Comparison of ENCODE assay signal across 10 mouse cellular contexts in genomic region chr11:70540928-70541327, GRCm38 (mm10). TPM values are rescaled to one million over a fixed set of nuclear protein-coding genes. Genes with fewer than 3 reads are reported as not detected.
DNase-seq lines count a peak whose midpoint lies in the region; ATAC-seq and TF ChIP-seq lines count a peak whose summit lies in the region.
"Had no signal": no experiment of that assay in that cellular context is flagged by ENCODE, and none has a peak within 500 bp of the region (broad histone marks: within the 10 kb centered on the region; RNA-seq: fewer than 3 reads in every experiment).

No protein-coding gene starts in this region.

- peak overlapping the region; percentile 77 for H3K9ac ChIP-seq in heart, embryonic 15.5 days
- peak overlapping the region; percentile 70 for H3K9ac ChIP-seq in hindbrain, postnatal 0 days (replicated peaks; ENCODE audit: low read length)
- no peak overlapping the region; the same call in 1 of the 2 replicates for H3K9ac ChIP-seq in midbrain, embryonic 14.5 days (replicated peaks; ENCODE audit: low read length)

- no peak for ATAC-seq in heart, embryonic 15.5 days (replicated peaks; ENCODE audit: insufficient number of reproducible peaks, insufficient read depth, low FRiP score, low read depth)
- ATAC-seq in hindbrain, postnatal 0 days, result no peak
- no peak for ATAC-seq in midbrain, embryonic 14.5 days (ENCODE audit: low FRiP score, low TSS enrichment)
- ATAC-seq: CD4-positive, CD25-positive, alpha-beta regulatory T cell, adult 4 months had no signal

- peak overlapping the region; percentile 83 for H3K4me3 ChIP-seq in heart, embryonic 15.5 days
- H3K4me3 ChIP-seq in embryonic facial prominence, embryonic 10.5 days, result peak overlapping the region; percentile 68
- H3K4me3 ChIP-seq in hindbrain, postnatal 0 days (ENCODE audit: low read length), result peak overlapping the region; percentile 63
- peak overlapping the region; percentile 54; the same call in 1 of the 2 replicates for H3K4me3 ChIP-seq in midbrain, embryonic 14.5 days (replicated peaks; ENCODE audit: low read depth, low read length)

- no peak for DNase-seq in heart, adult 8-10 months (ENCODE audit: low spot score)
- no peak for DNase-seq in embryonic facial prominence, embryonic 10.5 days (ENCODE audit: low spot score)
- no peak for DNase-seq in hindbrain, postnatal 0 days (ENCODE audit: low spot score)
- no peak for DNase-seq in midbrain, embryonic 14.5 days
- DNase-seq in urinary bladder, postnatal 25 days (ENCODE audit: low spot score), result no peak
- no peak for DNase-seq in yolk sac, embryonic 10.5 days (ENCODE audit: low spot score)
- no peak for DNase-seq in urinary bladder, adult 18-20 months (ENCODE audit: low spot score in 2 of 2)

- H3K36me3 ChIP-seq in heart, embryonic 15.5 days, result no peaks in the 10 kb centered on the region
- no peaks in the 10 kb centered on the region for H3K36me3 ChIP-seq in embryonic facial prominence, embryonic 10.5 days (replicated peaks)
- no peaks in the 10 kb centered on the region for H3K36me3 ChIP-seq in hindbrain, postnatal 0 days (ENCODE audit: insufficient read depth, low read length)
- H3K36me3 ChIP-seq in midbrain, embryonic 14.5 days (ENCODE audit: control insufficient read depth, insufficient read depth, low read length), result no peaks in the 10 kb centered on the region
- H3K36me3 ChIP-seq: midbrain, embryonic 12.5 days had no signal

- 92% methylated on average over 7 of the region's 7 CpGs for WGBS in heart, embryonic 15.5 days
- 83% methylated on average over 7 of the region's 7 CpGs for WGBS in embryonic facial prominence, embryonic 10.5 days
- WGBS in hindbrain, postnatal 0 days, result 88% methylated on average over 7 of the region's 7 CpGs
- WGBS in midbrain, embryonic 14.5 days, result 91% methylated on average over 7 of the region's 7 CpGs

- H3K4me2 ChIP-seq in heart, embryonic 15.5 days, result peak overlapping the region; percentile 83
- H3K4me2 ChIP-seq in hindbrain, postnatal 0 days (ENCODE audit: low read depth, low read length), result peak overlapping the region; percentile 78
- H3K4me2 ChIP-seq in midbrain, embryonic 14.5 days (ENCODE audit: low read length), result peak overlapping the region; percentile 72

- H3K4me1 ChIP-seq in heart, embryonic 15.5 days (replicated peaks), result peaks cover 25% of the 10 kb centered on the region
- peaks cover 12% of the 10 kb centered on the region for H3K4me1 ChIP-seq in embryonic facial prominence, embryonic 10.5 days
- H3K4me1 ChIP-seq in hindbrain, postnatal 0 days (ENCODE audit: insufficient read depth, low read length), result no peaks in the 10 kb centered on the region
- H3K4me1 ChIP-seq in midbrain, embryonic 14.5 days (ENCODE audit: control insufficient read depth, insufficient read depth, low read length), result no peaks in the 10 kb centered on the region

- no peak for TF ChIP-seq CTCF in hindbrain, postnatal 0 days (IDR thresholded peaks at IDR 0.05; ENCODE audit: low read depth)

- H3K27me3 ChIP-seq in heart, embryonic 15.5 days, result no peaks in the 10 kb centered on the region
- peaks cover 70% of the 10 kb centered on the region for H3K27me3 ChIP-seq in embryonic facial prominence, embryonic 10.5 days (replicated peaks; ENCODE audit: low read depth, poor library complexity, severe bottlenecking)
- no peaks in the 10 kb centered on the region for H3K27me3 ChIP-seq in hindbrain, postnatal 0 days (ENCODE audit: insufficient read depth, low read length)
- peaks cover 12% of the 10 kb centered on the region; the same call in 1 of the 2 replicates for H3K27me3 ChIP-seq in midbrain, embryonic 14.5 days (ENCODE audit: control insufficient read depth, insufficient read depth, low read length)

- H3K9me3 ChIP-seq in heart, embryonic 15.5 days (replicated peaks), result no peaks in the 10 kb centered on the region
- H3K9me3 ChIP-seq in embryonic facial prominence, embryonic 10.5 days, result no peaks in the 10 kb centered on the region
- no peaks in the 10 kb centered on the region for H3K9me3 ChIP-seq in hindbrain, postnatal 0 days (ENCODE audit: low read length)
- H3K9me3 ChIP-seq in midbrain, embryonic 14.5 days (ENCODE audit: control insufficient read depth, low read length), result no peaks in the 10 kb centered on the region
- H3K9me3 ChIP-seq: midbrain, embryonic 12.5 days had no signal

- peak overlapping the region; percentile 83; the same call in 1 of the 2 replicates for H3K27ac ChIP-seq in heart, embryonic 15.5 days
- H3K27ac ChIP-seq in embryonic facial prominence, embryonic 10.5 days (replicated peaks), result 0 out of 2 replicates have a peak overlapping the region, but pooled peaks have one; percentile 75
- H3K27ac ChIP-seq in hindbrain, postnatal 0 days, result peak overlapping the region; percentile 36; the same call in 1 of the 2 replicates
- H3K27ac ChIP-seq in midbrain, embryonic 14.5 days (replicated peaks; ENCODE audit: low read depth, low read length), result no peak overlapping the region
- H3K27ac ChIP-seq: midbrain, embryonic 12.5 days had no signal

RNA-seq across cellular contexts. Expression of gene Pld2, which starts 1.1 kb away (rescaled TPM):
- polyA plus RNA-seq in heart, embryonic 15.5 days (2015; fragmentation: Nextera tagmentation; extraction: Ambion mirVana), result 10.4 and 11.7 TPM in 2 replicates
- total RNA-seq in heart, adult 8-10 months (2022), result 1 to 10 TPM; 6.2 to 8.6 (median 8.2) TPM
- 3.2 and 3.7 TPM in 2 replicates for polyA plus RNA-seq in embryonic facial prominence, embryonic 10.5 days (2016; fragmentation: Nextera tagmentation; extraction: Ambion mirVana)
- total RNA-seq in hindbrain, postnatal 0 days (2014; rRNA removed), result 46.0 and 64.3 TPM in 2 replicates
- polyA plus RNA-seq in hindbrain, postnatal 0 days (2015; fragmentation: Nextera tagmentation; extraction: Ambion mirVana), result 17.7 and 19.1 TPM in 2 replicates
- polyA plus RNA-seq in midbrain, embryonic 14.5 days (2014; fragmentation: Nextera tagmentation; extraction: Ambion mirVana), result 8.5 and 9.2 TPM in 2 replicates

RNA-seq across cellular contexts. Expression of gene Gm40193, which starts 8.2 kb away (rescaled TPM):
- not detected in 2 replicates for polyA plus RNA-seq in heart, embryonic 15.5 days (2015; fragmentation: Nextera tagmentation; extraction: Ambion mirVana)
- not detected for total RNA-seq in heart, adult 8-10 months (2022)
- polyA plus RNA-seq in embryonic facial prominence, embryonic 10.5 days (2016; fragmentation: Nextera tagmentation; extraction: Ambion mirVana), result not detected in 2 replicates
- not detected in 2 replicates for total RNA-seq in hindbrain, postnatal 0 days (2014; rRNA removed)
- not detected in 2 replicates for polyA plus RNA-seq in hindbrain, postnatal 0 days (2015; fragmentation: Nextera tagmentation; extraction: Ambion mirVana)
- polyA plus RNA-seq in midbrain, embryonic 14.5 days (2014; fragmentation: Nextera tagmentation; extraction: Ambion mirVana), result not detected in 2 replicates
- polyA plus RNA-seq: CD4-positive, CD25-positive, alpha-beta regulatory T cell, adult 4 months; midbrain, embryonic 12.5 days had no signal

RNA-seq across cellular contexts. Expression of gene Psmb6, which starts 15.8 kb away (rescaled TPM):
- 509 and 590 TPM in 2 replicates for polyA plus RNA-seq in heart, embryonic 15.5 days (2015; fragmentation: Nextera tagmentation; extraction: Ambion mirVana)
- 100 to 1,000 TPM; 218 to 249 (median 234) TPM for total RNA-seq in heart, adult 8-10 months (2022)
- 1,123 and 1,132 TPM in 2 replicates for polyA plus RNA-seq in embryonic facial prominence, embryonic 10.5 days (2016; fragmentation: Nextera tagmentation; extraction: Ambion mirVana)
- 409 and 504 TPM in 2 replicates for total RNA-seq in hindbrain, postnatal 0 days (2014; rRNA removed)
- polyA plus RNA-seq in hindbrain, postnatal 0 days (2015; fragmentation: Nextera tagmentation; extraction: Ambion mirVana), result 829 and 887 TPM in 2 replicates
- polyA plus RNA-seq in midbrain, embryonic 14.5 days (2014; fragmentation: Nextera tagmentation; extraction: Ambion mirVana), result 744 and 849 TPM in 2 replicates

RNA-seq across cellular contexts. Expression of gene Mink1, which starts 21.8 kb away (rescaled TPM):
- polyA plus RNA-seq in heart, embryonic 15.5 days (2015; fragmentation: Nextera tagmentation; extraction: Ambion mirVana), result 8.1 and 11.8 TPM in 2 replicates
- total RNA-seq in heart, adult 8-10 months (2022), result 10 to 100 TPM; 47.8 to 52.8 (median 49.4) TPM
- 14.6 and 15.2 TPM in 2 replicates for polyA plus RNA-seq in embryonic facial prominence, embryonic 10.5 days (2016; fragmentation: Nextera tagmentation; extraction: Ambion mirVana)
- total RNA-seq in hindbrain, postnatal 0 days (2014; rRNA removed), result 56.6 and 73.3 TPM in 2 replicates
- 13.6 and 15.2 TPM in 2 replicates for polyA plus RNA-seq in hindbrain, postnatal 0 days (2015; fragmentation: Nextera tagmentation; extraction: Ambion mirVana)
- 18.5 and 20.4 TPM in 2 replicates for polyA plus RNA-seq in midbrain, embryonic 14.5 days (2014; fragmentation: Nextera tagmentation; extraction: Ambion mirVana)

RNA-seq across cellular contexts. Expression of gene Gltpd2, which starts 21.9 kb away (rescaled TPM):
- polyA plus RNA-seq in heart, embryonic 15.5 days (2015; fragmentation: Nextera tagmentation; extraction: Ambion mirVana), result 0.42 TPM in 1 of 2 replicates, not detected in the other
- total RNA-seq in heart, adult 8-10 months (2022), result not detected
- polyA plus RNA-seq in embryonic facial prominence, embryonic 10.5 days (2016; fragmentation: Nextera tagmentation; extraction: Ambion mirVana), result 0.43 and 0.44 TPM in 2 replicates
- total RNA-seq in hindbrain, postnatal 0 days (2014; rRNA removed), result not detected in 2 replicates
- polyA plus RNA-seq in hindbrain, postnatal 0 days (2015; fragmentation: Nextera tagmentation; extraction: Ambion mirVana), result 0.24 and 0.31 TPM in 2 replicates
- 0.42 and 0.64 TPM in 2 replicates for polyA plus RNA-seq in midbrain, embryonic 14.5 days (2014; fragmentation: Nextera tagmentation; extraction: Ambion mirVana)
- polyA plus RNA-seq: CD4-positive, CD25-positive, alpha-beta regulatory T cell, adult 4 months; midbrain, embryonic 12.5 days had no signal
